Mouse (Mus musculus): Measurements from ENCODE around the gene Tph2. TPM values are rescaled to one million over a fixed set of nuclear protein-coding genes. Genes with fewer than 3 reads are reported as not detected.

Gene Tph2
- polyA plus RNA-seq, 1 experiment: not detected

GRCm38 (mm10) chr10:115050178-115050577, 134.6 kb downstream of the Tph2 start:
- H3K27me3 ChIP-seq (replicated peaks): no peaks in the 10 kb centered on the region
- H3K36me3 ChIP-seq (replicated peaks; ENCODE audit: low read length): no peaks in the 10 kb centered on the region
- no peak overlapping the region for H3K4me3 ChIP-seq (replicated peaks)
- peaks cover 51% of the 10 kb centered on the region for H3K9me3 ChIP-seq
- H3K4me1 ChIP-seq: no peaks in the 10 kb centered on the region
- TF ChIP-seq FLI1 (IDR thresholded peaks at IDR 0.05; ENCODE audit: low read length): no peak
- no peak for TF ChIP-seq GATA1 (IDR thresholded peaks at IDR 0.05; ENCODE audit: borderline replicate concordance, low read length)

- Histone ChIP-seq H3K36me3 (replicated peaks; ENCODE audit: low read length) (no peaks in the 10 kb centered on the region), H3K27me3 (replicated peaks) (no peaks in the 10 kb centered on the region), H3K9me3 (peaks cover 51% of the 10 kb centered on the region), H3K4me1 (no peaks in the 10 kb centered on the region), H3K4me3 (replicated peaks) (peak overlapping the region; percentile 72)
- TF ChIP-seq FLI1 (IDR thresholded peaks at IDR 0.05; ENCODE audit: low read length): no peak
- no peak for TF ChIP-seq GATA1 (IDR thresholded peaks at IDR 0.05; ENCODE audit: borderline replicate concordance, low read length)
These were observed 136.3 kb downstream of the Tph2 start for GRCm38 (mm10) chr10:115048565-115048964.

- Histone ChIP-seq H3K4me1 (no peaks in the 10 kb centered on the region), H3K4me3 (replicated peaks) (no peak overlapping the region), H3K9me3 (peaks cover 16% of the 10 kb centered on the region), H3K36me3 (replicated peaks; ENCODE audit: low read length) (no peaks in the 10 kb centered on the region), H3K27me3 (replicated peaks) (no peaks in the 10 kb centered on the region)
- TF ChIP-seq GATA1 (IDR thresholded peaks at IDR 0.05; ENCODE audit: borderline replicate concordance, low read length) (no peak), FLI1 (IDR thresholded peaks at IDR 0.05; ENCODE audit: low read length) (no peak)
These were observed 149.1 kb downstream of the Tph2 start for GRCm38 (mm10) chr10:115035748-115036147.

Other genes starting within 250 kb of the Tph2 start
- gene Tbc1d15, start 66.4 kb upstream of the Tph2 start, polyA plus RNA-seq (2012; ENCODE audit: insufficient read depth, low replicate concordance): 3.5 TPM in 1 of 2 replicates, not detected in the other
- gene Rab21, start 130.6 kb upstream of the Tph2 start, polyA plus RNA-seq (2012; ENCODE audit: insufficient read depth, low replicate concordance): 33.5 and 38.0 TPM in 2 replicates
- 6.1 and 9.6 TPM in 2 replicates for gene Tmem19, start 177.5 kb upstream of the Tph2 start, polyA plus RNA-seq (2012; ENCODE audit: insufficient read depth, low replicate concordance)
- 4.1 and 5.5 TPM in 2 replicates for gene Thap2, start 199.4 kb upstream of the Tph2 start, polyA plus RNA-seq (2012; ENCODE audit: insufficient read depth, low replicate concordance)
- gene Zfc3h1, start 199.9 kb upstream of the Tph2 start, polyA plus RNA-seq (2012; ENCODE audit: insufficient read depth, low replicate concordance): 2.8 and 2.9 TPM in 2 replicates